Mouse (Mus musculus) heart, embryonic 10.5 days (tissue): ENCODE results near the gene Pigt. TPM values are rescaled to one million over a fixed set of nuclear protein-coding genes. Genes with fewer than 3 reads are reported as not detected.

Source experiments
- DNase-seq: peaks from one replicate; pipeline ENCODE4 v3.0.0-alpha.2; 2017; ENCODE audit warnings: low spot score
- H3K27ac ChIP-seq: fragments of 300-500 bp; sonication (generic); 2 replicates; pipeline ENCODE4 v1.5.1; 2016; ENCODE audit warnings: mild to moderate bottlenecking
- H3K27me3 ChIP-seq: fragments of 300-500 bp; sonication (generic); 2 replicates; pipeline ENCODE4 v1.6.1; 2016; ENCODE audit warnings: mild to moderate bottlenecking; ENCODE audit not compliant: poor library complexity, insufficient read depth, severe bottlenecking
- H3K36me3 ChIP-seq: fragments of 300-500 bp; sonication (generic); 2 replicates; pipeline ENCODE4 v1.6.1; 2016; ENCODE audit warnings: mild to moderate bottlenecking, moderate library complexity
- H3K4me1 ChIP-seq: fragments of 300-500 bp; sonication (generic); 2 replicates; pipeline ENCODE4 v1.6.1; 2016; ENCODE audit warnings: mild to moderate bottlenecking
- H3K4me3 ChIP-seq: fragments of 300-500 bp; sonication (generic); 2 replicates; pipeline ENCODE4 v1.5.1; 2016; ENCODE audit warnings: mild to moderate bottlenecking, moderate library complexity
- H3K9me3 ChIP-seq: fragments of 300-500 bp; sonication (generic); 2 replicates; pipeline ENCODE4 v1.6.1; 2016; ENCODE audit warnings: mild to moderate bottlenecking, moderate library complexity
- WGBS: fragments of 180-500 bp; shearing (Covaris S2); methylation state at CpG from one replicate; pipeline ENCODE4 v1.1.7; 2016; 5-methylcytosine and 5-hydroxymethylcytosine counted together
- polyA plus RNA-seq: library from polyadenylated mRNA; unstranded; fragments of >200 nt; fragmentation: Nextera tagmentation; extraction: Ambion mirVana; gene quantifications from 2 replicates; pipeline ENCODE4 v1.2.1, GENCODE M21; 2016

Gene Pigt
- polyA plus RNA-seq, 1 experiment from 2014 or later: 59.1 TPM

DNA sequence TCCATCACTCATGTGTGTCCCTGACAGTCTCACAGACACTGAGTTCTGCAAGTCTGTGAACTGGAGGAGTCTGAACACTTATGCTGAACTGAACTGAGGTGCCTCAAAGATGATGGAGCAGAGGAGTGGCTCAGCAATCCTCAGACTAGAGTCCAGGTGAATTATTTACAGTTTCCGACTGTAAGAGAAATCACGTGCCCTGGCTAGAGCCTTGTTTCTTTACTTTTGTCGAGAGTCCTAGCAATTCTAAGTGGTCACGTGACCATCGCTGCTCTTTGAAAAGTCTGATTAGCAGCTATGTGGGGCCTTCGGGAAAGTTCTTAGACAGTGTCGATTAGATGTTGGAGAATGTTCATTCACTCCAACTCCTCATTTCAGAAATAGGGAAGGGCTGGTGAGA lies 39.4 kb upstream of the Pigt start:
- Histone ChIP-seq H3K4me1 (peaks cover 41% of the 10 kb centered on the region), H3K36me3 (no peaks in the 10 kb centered on the region), H3K27ac (0 out of 2 replicates have a peak overlapping the region, but pooled peaks have one; percentile 75), H3K9me3 (no peaks in the 10 kb centered on the region), H3K27me3 (no peaks in the 10 kb centered on the region), H3K4me3 (no peak overlapping the region)
- DNase-seq: no peak
- WGBS: 62% methylated on average over 7 of the region's 7 CpGs

DNA sequence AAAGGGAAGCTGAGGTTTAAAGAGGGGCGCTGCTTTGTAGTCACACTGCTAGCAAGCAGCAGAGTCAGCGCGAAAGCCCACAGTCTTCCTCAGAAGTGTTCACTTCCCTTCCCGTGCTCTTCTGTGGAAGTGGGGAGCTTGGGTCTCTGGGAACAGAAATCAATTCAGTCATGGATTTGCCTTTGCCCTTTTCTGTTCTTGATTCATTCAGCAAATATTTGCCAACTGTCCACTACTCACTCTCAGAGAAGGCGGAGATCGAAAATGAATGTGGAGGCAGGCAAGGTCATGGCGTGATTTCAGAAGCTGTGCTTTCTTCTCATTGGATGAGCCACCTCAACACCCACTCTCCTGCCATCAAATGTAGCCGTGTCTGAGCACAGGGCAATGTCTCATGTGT lies 38.8 kb upstream of the Pigt start:
- Histone ChIP-seq H3K4me1 (peaks cover 37% of the 10 kb centered on the region), H3K27ac (no peak overlapping the region), H3K9me3 (no peaks in the 10 kb centered on the region), H3K4me3 (no peak overlapping the region), H3K27me3 (no peaks in the 10 kb centered on the region), H3K36me3 (peaks cover 5% of the 10 kb centered on the region)
- WGBS: 85% methylated on average over 8 of the region's 8 CpGs
- no peak for DNase-seq

DNA sequence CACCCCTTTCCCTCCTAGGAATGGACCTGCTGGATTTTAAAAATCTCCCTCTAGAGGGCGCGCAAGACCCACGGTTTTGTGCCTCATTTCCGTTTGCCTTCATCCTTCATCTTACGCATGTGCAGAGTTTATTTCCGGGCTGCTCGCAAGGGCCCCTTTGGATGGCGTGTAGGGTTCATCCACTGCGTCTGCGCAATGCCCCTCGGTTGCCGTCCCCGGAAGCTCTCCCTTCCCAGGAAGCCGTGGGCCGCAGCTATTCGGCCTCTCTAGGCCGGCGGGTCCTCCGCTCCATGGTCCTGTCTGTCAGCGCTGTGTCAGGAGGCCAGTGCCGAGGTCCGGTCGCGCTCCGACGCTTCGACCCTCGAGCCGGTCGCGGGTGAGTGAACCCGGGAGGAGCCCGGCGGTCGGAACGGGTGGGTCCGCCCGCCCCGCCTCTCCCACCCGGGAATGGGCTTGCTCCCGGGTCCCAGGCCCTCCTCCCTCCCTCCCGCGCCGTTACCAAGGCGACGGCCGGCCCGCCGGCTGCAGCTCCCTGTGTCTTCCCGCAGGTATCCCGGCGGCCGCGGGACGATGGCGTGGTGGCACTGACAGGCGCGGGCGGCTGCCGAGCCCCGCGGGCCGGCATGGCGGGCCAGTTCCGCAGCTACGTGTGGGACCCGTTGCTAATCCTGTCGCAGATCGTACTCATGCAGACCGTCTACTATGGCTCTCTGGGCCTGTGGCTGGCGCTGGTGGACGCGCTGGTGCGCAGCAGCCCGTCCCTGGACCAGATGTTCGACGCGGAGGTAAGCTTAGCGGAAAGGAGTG lies 36.4 kb upstream of the Pigt start, which contains the start of gene Gm20458:
Gene Gm20458 (plus strand): TSS at position 223 of the 807 bp plus-strand sequence.
- H3K9me3 ChIP-seq: no peaks in the 10 kb centered on the region
- H3K27ac ChIP-seq: peak within 1 kb of the TSS; percentile 91
- no peaks in the 10 kb centered on the region for H3K27me3 ChIP-seq
- peaks cover 27% of the 10 kb centered on the region for H3K36me3 ChIP-seq
- peaks cover 20% of the 10 kb centered on the region for H3K4me1 ChIP-seq
- WGBS: under 1% methylated on average over 79 of the region's 79 CpGs
- H3K4me3 ChIP-seq: peak within 1 kb of the TSS; percentile 95
- peak; percentile 99 for DNase-seq

DNA sequence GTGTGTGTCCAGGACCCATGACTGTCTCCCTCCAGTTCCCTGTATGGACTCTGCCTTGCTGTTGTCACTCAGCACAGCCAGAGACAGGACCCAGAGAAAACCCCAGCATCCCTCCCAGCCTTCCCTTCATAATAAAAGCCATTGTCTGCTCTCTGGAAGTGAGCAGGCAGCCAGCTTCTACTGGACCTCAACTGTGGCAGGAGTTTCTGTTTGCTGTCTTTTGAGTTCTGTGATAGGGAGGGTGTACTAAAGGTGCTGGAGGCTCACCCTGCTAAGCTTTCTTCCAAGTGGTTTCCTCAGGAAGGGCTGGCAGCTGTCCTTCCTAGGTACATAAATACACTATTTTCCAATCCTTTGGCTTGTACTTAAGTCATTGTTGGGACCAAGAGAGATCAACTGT lies 32.2 kb upstream of the Pigt start:
- H3K36me3 ChIP-seq: peaks cover 33% of the 10 kb centered on the region
- DNase-seq: no peak
- no peaks in the 10 kb centered on the region for H3K27me3 ChIP-seq
- H3K4me1 ChIP-seq: peaks cover 6% of the 10 kb centered on the region
- H3K9me3 ChIP-seq: no peaks in the 10 kb centered on the region
- no peak overlapping the region for H3K4me3 ChIP-seq
- no peak overlapping the region for H3K27ac ChIP-seq

DNA sequence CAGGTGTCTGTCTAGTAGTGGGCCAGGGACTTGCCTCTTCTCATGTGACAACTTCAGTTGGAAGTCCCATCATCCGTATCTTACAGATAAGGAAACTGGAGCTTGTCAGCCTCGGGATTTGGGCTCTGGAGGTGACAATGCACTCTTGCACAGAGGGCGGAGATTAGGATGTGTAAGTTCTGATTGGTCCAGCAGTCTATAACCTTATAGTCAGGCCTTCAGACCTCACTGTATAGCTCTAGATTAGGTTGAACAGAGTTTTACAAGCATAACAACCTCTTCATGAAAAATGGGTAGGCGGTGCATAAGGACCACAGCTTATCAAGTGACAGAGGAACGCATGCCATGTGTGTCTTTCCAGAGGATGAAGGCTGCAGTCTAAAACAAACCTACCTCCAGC lies 30.5 kb upstream of the Pigt start:
- Histone ChIP-seq H3K36me3 (peaks cover 33% of the 10 kb centered on the region), H3K27me3 (no peaks in the 10 kb centered on the region), H3K9me3 (no peaks in the 10 kb centered on the region), H3K4me1 (peaks cover 4% of the 10 kb centered on the region), H3K4me3 (no peak overlapping the region), H3K27ac (no peak overlapping the region)
- 65% methylated on average over 5 of the region's 5 CpGs for WGBS
- no peak for DNase-seq

DNA sequence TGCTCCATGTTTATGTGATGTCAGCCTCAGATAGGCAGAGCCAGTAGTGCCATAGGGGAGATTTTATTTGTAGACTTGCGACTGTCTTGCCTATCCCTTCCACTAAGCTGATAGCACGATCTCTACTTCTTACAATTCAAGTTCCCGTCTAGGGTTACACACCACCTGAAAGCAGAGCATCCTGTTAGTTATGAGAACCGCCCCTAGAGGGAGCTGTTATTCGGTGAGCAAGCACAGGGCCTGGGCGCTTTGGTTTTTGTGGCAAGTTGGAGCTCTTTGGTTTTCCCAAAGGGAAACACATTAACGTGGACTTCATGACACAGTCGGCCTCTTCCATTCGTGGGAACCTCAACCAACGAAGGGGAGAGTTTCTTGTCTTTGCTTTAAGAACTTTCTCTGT lies 27.1 kb upstream of the Pigt start:
- H3K36me3 ChIP-seq: peaks cover 16% of the 10 kb centered on the region
- no peaks in the 10 kb centered on the region for H3K4me1 ChIP-seq
- no peak for DNase-seq
- H3K27ac ChIP-seq: no peak overlapping the region
- 28% methylated on average over 10 of the region's 10 CpGs for WGBS
- H3K4me3 ChIP-seq: no peak overlapping the region
- no peaks in the 10 kb centered on the region for H3K9me3 ChIP-seq
- no peaks in the 10 kb centered on the region for H3K27me3 ChIP-seq

DNA sequence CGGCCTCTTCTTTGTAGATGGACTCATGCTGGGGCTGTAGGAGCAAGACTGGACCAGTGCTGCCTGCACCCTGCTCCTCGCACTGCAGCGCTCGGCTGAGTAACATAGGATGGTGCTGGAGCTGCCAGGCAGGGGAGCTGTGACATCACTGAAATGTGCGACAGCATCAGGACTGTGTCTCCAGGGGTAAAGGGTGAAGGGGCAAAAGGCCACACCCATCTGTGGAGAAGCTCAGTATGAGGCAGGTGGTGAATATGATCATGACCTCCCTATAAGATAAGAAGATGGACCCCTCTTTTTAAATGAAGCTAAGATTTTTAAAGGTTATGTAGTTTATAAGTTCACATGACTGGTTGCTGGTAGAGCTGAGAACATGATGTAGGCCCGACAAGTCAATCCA lies 23.7 kb upstream of the Pigt start, which contains the start of gene Trp53tg5:
Gene Trp53tg5 (minus strand): TSS at position 101 of the 400 bp plus-strand sequence.
- WGBS: 78% methylated on average over 6 of the region's 6 CpGs
- Histone ChIP-seq H3K9me3 (no peaks in the 10 kb centered on the region), H3K27ac (no peak within 1 kb of the TSS), H3K4me3 (no peak within 1 kb of the TSS), H3K4me1 (no peaks in the 10 kb centered on the region), H3K27me3 (no peaks in the 10 kb centered on the region), H3K36me3 (peaks cover 5% of the 10 kb centered on the region; the same call in 1 of the 2 replicates)
- DNase-seq: no peak

DNA sequence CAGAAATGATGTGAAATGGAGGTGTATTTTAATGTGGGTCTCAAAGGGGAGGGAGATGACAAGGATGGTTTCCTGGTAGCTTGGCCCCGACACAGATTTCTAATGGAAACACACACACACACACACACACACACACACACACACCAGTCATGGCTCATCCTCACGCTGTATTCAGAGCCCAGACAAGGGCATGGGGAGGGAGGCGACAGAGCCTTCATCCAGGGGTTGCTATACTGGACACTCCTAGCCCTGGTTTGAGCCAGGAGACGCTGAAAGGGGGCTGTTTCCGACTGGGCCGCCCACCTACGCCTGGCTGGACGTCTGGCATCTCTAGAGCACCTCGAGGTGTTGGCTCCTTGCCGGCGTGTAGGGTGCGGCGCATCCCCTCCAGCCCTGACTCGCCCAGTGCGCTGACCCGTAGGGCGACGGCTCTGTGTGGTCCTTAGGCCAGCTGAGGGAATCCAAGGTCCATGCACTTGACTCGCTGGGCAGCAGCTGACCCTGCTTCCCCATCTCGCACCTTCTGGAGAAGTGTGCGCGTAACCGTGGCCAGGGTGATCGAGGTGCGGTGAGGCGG lies 11.6 kb upstream of the Pigt start, which contains the start of gene Dbndd2:
Gene Dbndd2 (plus strand): TSS at position 426 of the 577 bp plus-strand sequence.
- Histone ChIP-seq H3K9me3 (no peaks in the 10 kb centered on the region), H3K4me1 (peaks cover 25% of the 10 kb centered on the region), H3K36me3 (peaks cover 10% of the 10 kb centered on the region), H3K4me3 (peak within 1 kb of the TSS; percentile 96), H3K27me3 (peaks cover 49% of the 10 kb centered on the region), H3K27ac (peak within 1 kb of the TSS; percentile 91)
- WGBS: 3% methylated on average over 26 of the region's 26 CpGs
- DNase-seq: no peak

DNA sequence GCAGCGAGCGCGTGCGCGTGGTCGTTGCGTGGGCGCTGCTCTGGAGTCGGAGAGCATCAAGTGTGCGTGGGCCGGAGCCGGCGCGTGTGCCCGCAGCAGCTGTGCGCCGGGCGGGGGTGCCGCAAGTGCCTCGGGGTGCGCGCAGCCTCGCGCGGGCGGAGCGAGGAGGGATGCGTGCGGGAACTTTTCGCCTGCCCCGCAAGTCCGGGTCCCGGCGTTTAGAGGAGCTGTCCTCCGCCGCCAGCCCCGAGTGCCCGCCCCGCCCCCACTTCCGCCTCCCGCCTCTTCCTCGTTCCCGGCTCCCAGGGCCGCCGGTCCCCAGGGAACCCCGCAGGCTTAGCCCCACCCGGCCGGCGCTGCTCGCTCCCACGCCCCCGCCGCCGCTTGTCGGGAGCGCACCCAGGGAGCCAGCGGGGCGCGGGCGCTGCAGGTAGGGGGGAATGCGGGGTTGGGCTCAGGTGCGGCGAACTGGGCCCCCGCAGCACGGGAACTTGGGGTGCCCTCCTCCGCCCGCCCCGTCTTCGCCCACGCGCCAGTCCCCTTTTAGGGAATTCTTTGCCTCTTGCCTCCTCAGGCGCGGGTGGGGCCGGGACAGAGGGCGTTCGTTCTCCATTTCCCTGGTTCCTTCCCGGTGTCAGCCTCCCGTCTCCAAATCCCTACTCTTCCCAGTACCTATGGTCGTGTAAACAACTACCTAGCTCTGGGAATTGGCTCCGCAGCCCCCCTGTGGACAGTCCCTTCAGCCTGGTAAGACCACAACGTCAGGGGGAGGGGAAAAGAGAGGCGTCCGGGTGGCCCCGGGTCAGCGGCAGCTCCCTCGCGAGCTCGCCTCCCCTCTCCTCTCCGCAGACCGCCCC lies 10.8 kb upstream of the Pigt start:
- Histone ChIP-seq H3K4me1 (peaks cover 25% of the 10 kb centered on the region), H3K27ac (peak overlapping the region; percentile 91), H3K27me3 (peaks cover 49% of the 10 kb centered on the region), H3K9me3 (no peaks in the 10 kb centered on the region), H3K4me3 (peak overlapping the region; percentile 96), H3K36me3 (peaks cover 10% of the 10 kb centered on the region)
- DNase-seq: peak; percentile 86
- WGBS: under 1% methylated on average over 89 of the region's 90 CpGs

DNA sequence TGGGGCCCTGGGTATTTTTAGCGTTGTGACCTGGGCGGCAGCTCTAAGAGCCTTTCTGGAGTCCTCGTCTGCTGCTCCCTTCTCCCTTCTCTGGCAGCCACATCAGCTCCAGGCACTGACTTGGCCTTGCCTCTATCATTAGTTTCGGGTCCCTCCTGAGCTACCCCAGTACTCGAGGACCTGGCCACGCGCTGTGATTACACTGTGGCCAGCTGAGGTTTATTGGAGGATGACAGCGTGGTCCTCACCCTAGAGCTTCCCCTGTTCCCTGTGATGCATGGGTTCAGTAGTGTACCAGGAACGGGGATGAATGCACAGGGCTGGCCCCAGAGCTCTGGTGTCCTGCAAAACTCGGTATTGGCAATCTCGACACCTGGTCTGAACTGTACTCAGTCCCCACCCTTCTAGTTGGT lies 10.2 kb upstream of the Pigt start:
- DNase-seq: no peak
- 8% methylated on average over 11 of the region's 11 CpGs for WGBS
- no peaks in the 10 kb centered on the region for H3K9me3 ChIP-seq
- H3K4me3 ChIP-seq: peak overlapping the region; percentile 96
- peaks cover 25% of the 10 kb centered on the region for H3K4me1 ChIP-seq
- peaks cover 49% of the 10 kb centered on the region for H3K27me3 ChIP-seq
- H3K27ac ChIP-seq: peak overlapping the region; percentile 91
- H3K36me3 ChIP-seq: peaks cover 10% of the 10 kb centered on the region

DNA sequence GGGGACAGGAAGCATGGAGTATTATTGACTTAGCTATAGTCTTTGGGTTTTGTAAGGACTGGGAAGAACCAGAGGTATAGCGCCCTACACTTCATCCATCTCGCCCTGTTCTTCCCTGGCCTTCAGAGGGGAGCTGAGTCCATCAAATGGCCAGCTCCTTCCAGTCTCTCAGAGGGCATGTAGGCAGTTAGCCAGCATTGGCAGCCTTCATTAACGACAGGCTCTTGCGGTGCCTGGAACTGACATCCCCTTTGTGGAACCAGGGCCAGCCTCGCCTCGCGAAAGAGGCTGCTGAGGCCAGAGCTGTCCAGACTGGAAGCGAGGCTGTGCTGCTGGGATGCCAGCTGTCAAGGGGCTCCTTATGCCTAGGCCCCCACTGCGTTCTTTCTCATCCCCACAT lies 9.5 kb upstream of the Pigt start:
- Histone ChIP-seq H3K27me3 (peaks cover 49% of the 10 kb centered on the region), H3K9me3 (no peaks in the 10 kb centered on the region), H3K4me1 (peaks cover 25% of the 10 kb centered on the region), H3K4me3 (no peak overlapping the region), H3K36me3 (peaks cover 10% of the 10 kb centered on the region), H3K27ac (no peak overlapping the region)
- 70% methylated on average over 9 of the region's 9 CpGs for WGBS
- no peak for DNase-seq

DNA sequence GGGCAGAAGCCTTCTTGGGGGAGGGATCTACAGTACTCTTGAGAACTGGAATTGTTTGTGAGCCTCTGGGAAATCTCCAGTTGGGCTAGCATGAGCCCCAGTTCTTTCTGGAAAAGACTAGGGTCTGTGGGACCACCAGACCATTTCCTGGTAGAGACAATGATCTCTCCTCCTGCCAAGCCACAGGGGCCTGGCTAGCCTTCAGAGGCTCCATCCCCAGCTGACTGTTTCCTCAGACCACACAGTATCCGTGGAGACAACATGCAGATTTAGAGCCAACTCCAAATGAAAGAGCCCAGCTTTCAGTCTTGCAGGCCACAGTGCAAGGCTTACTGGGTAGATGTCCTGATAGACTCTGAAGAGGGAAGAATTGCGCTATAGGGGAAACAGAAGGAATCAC lies 3.2 kb upstream of the Pigt start:
- H3K4me1 ChIP-seq: peaks cover 25% of the 10 kb centered on the region
- no peak overlapping the region for H3K4me3 ChIP-seq
- 60% methylated on average over 2 of the region's 2 CpGs for WGBS
- H3K9me3 ChIP-seq: no peaks in the 10 kb centered on the region
- peaks cover 10% of the 10 kb centered on the region for H3K36me3 ChIP-seq
- H3K27ac ChIP-seq: no peak overlapping the region
- no peaks in the 10 kb centered on the region for H3K27me3 ChIP-seq
- no peak for DNase-seq
